Mouse (Mus musculus) adrenal gland, postnatal 36 days (tissue): ENCODE data around the gene Grik5. TPM values are rescaled to one million over a fixed set of nuclear protein-coding genes. Genes with fewer than 3 reads are reported as not detected.
A peak's percentile ranks its signal among the peaks of the same experiment; 100 is the strongest.

Experiments used
- DNase-seq, 2 experiments: peaks; one replicate each; pipeline ENCODE4 v3.0.0; 2021; ENCODE audit warnings: mixed read lengths in 1 of 2
- long read RNA-seq, 2 experiments: library from polyadenylated mRNA; stranded (forward); transcript quantifications; one replicate each; pipeline ENCODE4 v2.0.0; 2021; ENCODE audit warnings: borderline sequencing depth in 2 of 2
- total RNA-seq, 2 experiments: library from RNA; stranded (reverse); gene quantifications; 2 replicates each; pipeline ENCODE4 v1.2.3; 2021

The Grik5 gene
- total RNA-seq: 10 to 100 TPM; 13.4 to 16.9 TPM
- long read RNA-seq, experiment 1, partial matches to known transcripts: 9 of 16 reads
- long read RNA-seq, experiment 1, other reads (novel, unspliced or antisense): 5 of 16 reads
- long read RNA-seq, experiment 2, partial matches to known transcripts: 0 of 11 reads
- long read RNA-seq, experiment 2, other reads (novel, unspliced or antisense): 7 of 11 reads

- DNase-seq: peak in 1 of 2 experiments; percentile 44
Observed at GRCm38 (mm10) chr7:25071979-25072715, at the start of gene Grik5, which contains the start of gene Zfp574. Gene Grik5, minus strand, starts transcription at chr7:25072346. Gene Zfp574, plus strand, starts transcription at chr7:25072567.

GRCm38 (mm10) chr7:25121240-25121786, 49.2 kb upstream of the Grik5 start:
- no peak for DNase-seq

- DNase-seq: peak; percentile 35 to 70
Observed at GRCm38 (mm10) chr7:25120061-25120834, 48.1 kb upstream of the Grik5 start.

- DNase-seq: no peak
Observed at GRCm38 (mm10) chr7:25112956-25113603, 40.9 kb upstream of the Grik5 start.

- DNase-seq: no peak
Observed at GRCm38 (mm10) chr7:25112178-25112955, 40.2 kb upstream of the Grik5 start.

GRCm38 (mm10) chr7:25110336-25110735, 38.2 kb upstream of the Grik5 start:
- no peak for DNase-seq

- no peak for DNase-seq
Observed at GRCm38 (mm10) chr7:25109355-25109754, 37.2 kb upstream of the Grik5 start.

GRCm38 (mm10) chr7:25106790-25107502, 34.8 kb upstream of the Grik5 start:
- DNase-seq: no peak

GRCm38 (mm10) chr7:25105411-25106160, 33.4 kb upstream of the Grik5 start:
- peak; percentile 80 to 82 for DNase-seq

GRCm38 (mm10) chr7:25099581-25099980, 27.4 kb upstream of the Grik5 start:
- DNase-seq: no peak

GRCm38 (mm10) chr7:25098169-25098568, 26.0 kb upstream of the Grik5 start:
- DNase-seq: no peak

- no peak for DNase-seq
Observed at GRCm38 (mm10) chr7:25089875-25090274, 17.7 kb upstream of the Grik5 start.

GRCm38 (mm10) chr7:25088968-25089367, 16.8 kb upstream of the Grik5 start:
- DNase-seq: no peak

- no peak for DNase-seq
Observed at GRCm38 (mm10) chr7:25088531-25088930, 16.4 kb upstream of the Grik5 start.

- DNase-seq: no peak
Observed at GRCm38 (mm10) chr7:25087972-25088371, 15.8 kb upstream of the Grik5 start.

- DNase-seq: peak; percentile 34 to 57
Observed at GRCm38 (mm10) chr7:25087256-25087912, 15.2 kb upstream of the Grik5 start.

GRCm38 (mm10) chr7:25086656-25087055, 14.5 kb upstream of the Grik5 start:
- no peak for DNase-seq

GRCm38 (mm10) chr7:25084621-25085020, 12.5 kb upstream of the Grik5 start:
- DNase-seq: peak in 1 of 2 experiments; percentile 30

- DNase-seq: peak; percentile 46 to 67
Observed at GRCm38 (mm10) chr7:25082510-25082909, 10.4 kb upstream of the Grik5 start.
